Mouse (Mus musculus): ENCODE results near the gene 2010109A12Rik. TPM values are rescaled to one million over a fixed set of nuclear protein-coding genes. Genes with fewer than 3 reads are reported as not detected.

Gene 2010109A12Rik
- polyA plus RNA-seq, 1 experiment from 2014 or later, result 2.9 TPM

- WGBS, result 67% methylated on average over 2 of the region's 2 CpGs
- no peak overlapping the region for H3K4me2 ChIP-seq (replicated peaks; ENCODE audit: low read depth, low read length)
- no peak overlapping the region for H3K4me3 ChIP-seq (ENCODE audit: low read depth, low read length)
- H3K27me3 ChIP-seq (ENCODE audit: control insufficient read depth, insufficient read depth, low read length), result no peaks in the 10 kb centered on the region
- H3K27ac ChIP-seq (ENCODE audit: low read length), result no peak overlapping the region
- no peaks in the 10 kb centered on the region for H3K4me1 ChIP-seq (ENCODE audit: control insufficient read depth, insufficient read depth, low read length)
- peaks cover 38% of the 10 kb centered on the region for H3K36me3 ChIP-seq (ENCODE audit: control insufficient read depth, insufficient read depth, low read length)
- no peak overlapping the region for H3K9ac ChIP-seq (replicated peaks; ENCODE audit: low read depth, low read length)
- no peaks in the 10 kb centered on the region for H3K9me3 ChIP-seq (ENCODE audit: control insufficient read depth, low read depth, low read length)
- no peak for ATAC-seq (ENCODE audit: insufficient number of reproducible peaks, insufficient read depth, low FRiP score, low read depth)
These were observed 26.1 kb upstream of the 2010109A12Rik start for GRCm38 (mm10) chr5:93180252-93180651.

GRCm38 (mm10) chr5:93183311-93183710 is 23.0 kb upstream of the 2010109A12Rik start:
- H3K27me3 ChIP-seq (ENCODE audit: control insufficient read depth, insufficient read depth, low read length), result no peaks in the 10 kb centered on the region
- WGBS, result 77% methylated on average over 6 of the region's 6 CpGs
- peaks cover 52% of the 10 kb centered on the region for H3K36me3 ChIP-seq (ENCODE audit: control insufficient read depth, insufficient read depth, low read length)
- no peak overlapping the region for H3K4me3 ChIP-seq (ENCODE audit: low read depth, low read length)
- no peaks in the 10 kb centered on the region for H3K9me3 ChIP-seq (ENCODE audit: control insufficient read depth, low read depth, low read length)
- no peak overlapping the region; the same call in 1 of the 2 replicates for H3K27ac ChIP-seq (ENCODE audit: low read length)
- no peak for ATAC-seq (ENCODE audit: insufficient number of reproducible peaks, insufficient read depth, low FRiP score, low read depth)
- H3K9ac ChIP-seq (replicated peaks; ENCODE audit: low read depth, low read length), result no peak overlapping the region
- no peak overlapping the region for H3K4me2 ChIP-seq (replicated peaks; ENCODE audit: low read depth, low read length)
- no peaks in the 10 kb centered on the region for H3K4me1 ChIP-seq (ENCODE audit: control insufficient read depth, insufficient read depth, low read length)

- 86% methylated on average over 6 of the region's 6 CpGs for WGBS
- H3K36me3 ChIP-seq (ENCODE audit: control insufficient read depth, insufficient read depth, low read length), result peaks cover 59% of the 10 kb centered on the region
- H3K4me2 ChIP-seq (replicated peaks; ENCODE audit: low read depth, low read length), result no peak overlapping the region
- H3K27ac ChIP-seq (ENCODE audit: low read length), result no peak overlapping the region
- no peaks in the 10 kb centered on the region for H3K27me3 ChIP-seq (ENCODE audit: control insufficient read depth, insufficient read depth, low read length)
- no peak for ATAC-seq (ENCODE audit: insufficient number of reproducible peaks, insufficient read depth, low FRiP score, low read depth)
- H3K4me3 ChIP-seq (ENCODE audit: low read depth, low read length), result no peak overlapping the region
- H3K4me1 ChIP-seq (ENCODE audit: control insufficient read depth, insufficient read depth, low read length), result no peaks in the 10 kb centered on the region
- no peaks in the 10 kb centered on the region for H3K9me3 ChIP-seq (ENCODE audit: control insufficient read depth, low read depth, low read length)
- no peak overlapping the region for H3K9ac ChIP-seq (replicated peaks; ENCODE audit: low read depth, low read length)
These were observed 21.8 kb upstream of the 2010109A12Rik start for GRCm38 (mm10) chr5:93184548-93184947.

- WGBS, result 82% methylated on average over 3 of the region's 3 CpGs
- peaks cover 40% of the 10 kb centered on the region for H3K36me3 ChIP-seq (ENCODE audit: control insufficient read depth, insufficient read depth, low read length)
These were observed 16.7 kb upstream of the 2010109A12Rik start for GRCm38 (mm10) chr5:93189607-93190006.

GRCm38 (mm10) chr5:93190428-93190827 is 15.9 kb upstream of the 2010109A12Rik start:
- Histone ChIP-seq H3K9ac (replicated peaks; ENCODE audit: low read depth, low read length) (no peak overlapping the region), H3K4me1 (ENCODE audit: control insufficient read depth, insufficient read depth, low read length) (no peaks in the 10 kb centered on the region), H3K27me3 (ENCODE audit: control insufficient read depth, insufficient read depth, low read length) (no peaks in the 10 kb centered on the region), H3K4me2 (replicated peaks; ENCODE audit: low read depth, low read length) (no peak overlapping the region), H3K36me3 (ENCODE audit: control insufficient read depth, insufficient read depth, low read length) (peaks cover 39% of the 10 kb centered on the region), H3K9me3 (ENCODE audit: control insufficient read depth, low read depth, low read length) (no peaks in the 10 kb centered on the region), H3K4me3 (ENCODE audit: low read depth, low read length) (no peak overlapping the region), H3K27ac (ENCODE audit: low read length) (no peak overlapping the region)
- WGBS, result 92% methylated on average over 5 of the region's 5 CpGs
- no peak for ATAC-seq (ENCODE audit: insufficient number of reproducible peaks, insufficient read depth, low FRiP score, low read depth)

More at GRCm38 (mm10) chr5:93189607-93190006, 16.7 kb upstream of the 2010109A12Rik start:
- H3K4me3 ChIP-seq (ENCODE audit: low read depth, low read length), result no peak overlapping the region
- no peak for ATAC-seq (ENCODE audit: insufficient number of reproducible peaks, insufficient read depth, low FRiP score, low read depth)
- no peaks in the 10 kb centered on the region for H3K27me3 ChIP-seq (ENCODE audit: control insufficient read depth, insufficient read depth, low read length)
- no peaks in the 10 kb centered on the region for H3K4me1 ChIP-seq (ENCODE audit: control insufficient read depth, insufficient read depth, low read length)
- no peak overlapping the region for H3K4me2 ChIP-seq (replicated peaks; ENCODE audit: low read depth, low read length)
- H3K27ac ChIP-seq (ENCODE audit: low read length), result no peak overlapping the region
- no peak overlapping the region for H3K9ac ChIP-seq (replicated peaks; ENCODE audit: low read depth, low read length)
- H3K9me3 ChIP-seq (ENCODE audit: control insufficient read depth, low read depth, low read length), result no peaks in the 10 kb centered on the region

GRCm38 (mm10) chr5:93198232-93198631 is 8.1 kb upstream of the 2010109A12Rik start:
- ATAC-seq (ENCODE audit: insufficient number of reproducible peaks, insufficient read depth, low FRiP score, low read depth), result no peak
- no peaks in the 10 kb centered on the region for H3K9me3 ChIP-seq (ENCODE audit: control insufficient read depth, low read depth, low read length)
- no peak overlapping the region for H3K4me2 ChIP-seq (replicated peaks; ENCODE audit: low read depth, low read length)
- WGBS, result 78% methylated on average over 3 of the region's 3 CpGs
- no peak overlapping the region for H3K27ac ChIP-seq (ENCODE audit: low read length)
- no peaks in the 10 kb centered on the region for H3K4me1 ChIP-seq (ENCODE audit: control insufficient read depth, insufficient read depth, low read length)
- no peak overlapping the region for H3K9ac ChIP-seq (replicated peaks; ENCODE audit: low read depth, low read length)
- H3K36me3 ChIP-seq (ENCODE audit: control insufficient read depth, insufficient read depth, low read length), result peaks cover 38% of the 10 kb centered on the region
- no peak overlapping the region for H3K4me3 ChIP-seq (ENCODE audit: low read depth, low read length)
- no peaks in the 10 kb centered on the region for H3K27me3 ChIP-seq (ENCODE audit: control insufficient read depth, insufficient read depth, low read length)

- Histone ChIP-seq H3K27me3 (ENCODE audit: control insufficient read depth, insufficient read depth, low read length) (no peaks in the 10 kb centered on the region), H3K27ac (ENCODE audit: low read length) (no peak overlapping the region), H3K4me1 (ENCODE audit: control insufficient read depth, insufficient read depth, low read length) (0 out of 2 replicates have a peak, but pooled peaks cover 2% of the 10 kb centered on the region), H3K36me3 (ENCODE audit: control insufficient read depth, insufficient read depth, low read length) (peaks cover 29% of the 10 kb centered on the region), H3K4me2 (replicated peaks; ENCODE audit: low read depth, low read length) (no peak overlapping the region), H3K9me3 (ENCODE audit: control insufficient read depth, low read depth, low read length) (no peaks in the 10 kb centered on the region), H3K9ac (replicated peaks; ENCODE audit: low read depth, low read length) (no peak overlapping the region), H3K4me3 (ENCODE audit: low read depth, low read length) (no peak overlapping the region)
- 62% methylated on average over 1 of the region's 1 CpGs for WGBS
- no peak for ATAC-seq (ENCODE audit: insufficient number of reproducible peaks, insufficient read depth, low FRiP score, low read depth)
These were observed 5.1 kb upstream of the 2010109A12Rik start for GRCm38 (mm10) chr5:93201181-93201580.

- peak overlapping the region; percentile 82 for H3K9ac ChIP-seq (replicated peaks; ENCODE audit: low read depth, low read length)
- H3K27ac ChIP-seq (ENCODE audit: low read length), result peak overlapping the region; percentile 90
- peak; percentile 43; the same call in 1 of the 2 replicates for ATAC-seq (ENCODE audit: insufficient number of reproducible peaks, insufficient read depth, low FRiP score, low read depth)
- H3K4me1 ChIP-seq (ENCODE audit: control insufficient read depth, insufficient read depth, low read length), result 0 out of 2 replicates have a peak, but pooled peaks cover 2% of the 10 kb centered on the region
- under 1% methylated on average over 60 of the region's 63 CpGs for WGBS
- no peaks in the 10 kb centered on the region for H3K27me3 ChIP-seq (ENCODE audit: control insufficient read depth, insufficient read depth, low read length)
- H3K36me3 ChIP-seq (ENCODE audit: control insufficient read depth, insufficient read depth, low read length), result peaks cover 10% of the 10 kb centered on the region; the same call in 1 of the 2 replicates
- H3K4me2 ChIP-seq (replicated peaks; ENCODE audit: low read depth, low read length), result peak overlapping the region; percentile 88
- H3K9me3 ChIP-seq (ENCODE audit: control insufficient read depth, low read depth, low read length), result no peaks in the 10 kb centered on the region
- peak overlapping the region; percentile 90 for H3K4me3 ChIP-seq (ENCODE audit: low read depth, low read length)
These were observed 778 bp upstream of the 2010109A12Rik start for GRCm38 (mm10) chr5:93205371-93206108.
